Mouse (Mus musculus) urinary bladder, postnatal 10 days (tissue): ENCODE data around the gene Ftsj1.

Experiments
- DNase-seq: peaks from one replicate; pipeline ENCODE4 v3.0.0; 2022; ENCODE audit warnings: low spot score

The Ftsj1 gene

GRCm38 (mm10) chrX:8252334-8253285 lies at the start of gene Ftsj1:
TSS of gene Ftsj1 (minus strand) at chrX:8252406.
- DNase-seq: peak; percentile 13

GRCm38 (mm10) chrX:8288621-8289020 lies 36.4 kb upstream of the Ftsj1 start:
- DNase-seq: no peak

GRCm38 (mm10) chrX:8274056-8274455 lies 21.9 kb upstream of the Ftsj1 start:
- no peak for DNase-seq

- DNase-seq: no peak
Observed at GRCm38 (mm10) chrX:8272000-8272399, 19.8 kb upstream of the Ftsj1 start.

- no peak for DNase-seq
Observed at GRCm38 (mm10) chrX:8271083-8271820, 19.0 kb upstream of the Ftsj1 start, which contains the start of gene Slc38a5. TSS of gene Slc38a5 (plus strand) at chrX:8271133.

GRCm38 (mm10) chrX:8264222-8264621 lies 12.0 kb upstream of the Ftsj1 start:
- DNase-seq: no peak

- DNase-seq: no peak
Observed at GRCm38 (mm10) chrX:8263156-8263804, 11.1 kb upstream of the Ftsj1 start.

- no peak for DNase-seq
Observed at GRCm38 (mm10) chrX:8259478-8259877, 7.3 kb upstream of the Ftsj1 start.

- no peak for DNase-seq
Observed at GRCm38 (mm10) chrX:8255807-8256206, 3.6 kb upstream of the Ftsj1 start.

- DNase-seq: no peak
Observed at GRCm38 (mm10) chrX:8253711-8254110, 1.5 kb upstream of the Ftsj1 start.

GRCm38 (mm10) chrX:8251789-8252333 lies 345 bp downstream of the Ftsj1 start:
- no peak for DNase-seq

GRCm38 (mm10) chrX:8248542-8249120 lies 3.6 kb downstream of the Ftsj1 start:
- DNase-seq: no peak

- DNase-seq: no peak
Observed at GRCm38 (mm10) chrX:8247680-8248079, 4.5 kb downstream of the Ftsj1 start.

GRCm38 (mm10) chrX:8238804-8239395 lies 13.3 kb downstream of the Ftsj1 start:
- no peak for DNase-seq

- no peak for DNase-seq
Observed at GRCm38 (mm10) chrX:8236704-8237103, 15.5 kb downstream of the Ftsj1 start.

GRCm38 (mm10) chrX:8233602-8234001 lies 18.6 kb downstream of the Ftsj1 start:
- DNase-seq: no peak

GRCm38 (mm10) chrX:8230272-8230671 lies 21.9 kb downstream of the Ftsj1 start:
- no peak for DNase-seq

GRCm38 (mm10) chrX:8223473-8223872 lies 28.7 kb downstream of the Ftsj1 start:
- no peak for DNase-seq

GRCm38 (mm10) chrX:8222678-8223421 lies 29.4 kb downstream of the Ftsj1 start:
- no peak for DNase-seq

GRCm38 (mm10) chrX:8222296-8222677 lies 29.9 kb downstream of the Ftsj1 start:
- no peak for DNase-seq

- DNase-seq: no peak
Observed at GRCm38 (mm10) chrX:8219651-8220050, 32.6 kb downstream of the Ftsj1 start.
